Mouse (Mus musculus): ENCODE results near the gene Batf3. TPM values are rescaled to one million over a fixed set of nuclear protein-coding genes. Genes with fewer than 3 reads are reported as not detected.

Batf3 gene
- polyA plus RNA-seq, 1 experiment from 2014 or later: 2.6 TPM

DNA sequence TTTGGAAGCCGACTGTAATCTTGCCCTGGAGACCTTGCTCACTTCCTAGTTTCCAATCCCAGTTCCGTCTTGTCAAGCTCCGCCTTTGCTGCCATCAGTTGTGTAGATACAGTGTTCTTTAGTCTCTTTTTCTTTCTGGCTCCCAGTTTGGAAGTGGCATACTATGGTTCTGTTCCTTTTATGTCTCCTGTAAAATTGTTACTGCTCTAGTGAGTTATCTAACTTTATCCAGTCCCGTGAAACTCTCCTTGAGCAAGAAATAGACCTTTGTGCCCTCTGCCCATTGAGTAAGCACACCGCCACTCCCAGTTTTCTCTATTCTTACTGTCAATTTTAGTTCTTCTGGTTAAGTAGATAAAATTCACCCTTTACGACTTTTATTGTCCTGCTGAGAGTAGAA is 26.0 kb upstream of the Batf3 start:
- no peak for TF ChIP-seq CTCF (IDR thresholded peaks at IDR 0.05)
- TF ChIP-seq EP300 (IDR thresholded peaks at IDR 0.05): no peak
- H3K4me3 ChIP-seq (ENCODE audit: low read depth, low read length): no peak overlapping the region
- DNase-seq (ENCODE audit: low spot score) (no peak), ATAC-seq (no peak)
- 83% methylated on average over 6 of the region's 6 CpGs for WGBS
- H3K9me3 ChIP-seq (ENCODE audit: low read length): no peaks in the 10 kb centered on the region
- no peaks in the 10 kb centered on the region for H3K36me3 ChIP-seq (ENCODE audit: insufficient read depth, low read length)
- H3K27me3 ChIP-seq (replicated peaks; ENCODE audit: insufficient read depth, low read length): no peaks in the 10 kb centered on the region
- no peaks in the 10 kb centered on the region for H3K4me1 ChIP-seq (ENCODE audit: insufficient read depth, low read depth, low read length)
- H3K27ac ChIP-seq (ENCODE audit: low read length): no peak overlapping the region
- no peak overlapping the region for H3K9ac ChIP-seq (replicated peaks; ENCODE audit: low read depth)
- H3K4me2 ChIP-seq (replicated peaks; ENCODE audit: low read depth, low read length): no peak overlapping the region

DNA sequence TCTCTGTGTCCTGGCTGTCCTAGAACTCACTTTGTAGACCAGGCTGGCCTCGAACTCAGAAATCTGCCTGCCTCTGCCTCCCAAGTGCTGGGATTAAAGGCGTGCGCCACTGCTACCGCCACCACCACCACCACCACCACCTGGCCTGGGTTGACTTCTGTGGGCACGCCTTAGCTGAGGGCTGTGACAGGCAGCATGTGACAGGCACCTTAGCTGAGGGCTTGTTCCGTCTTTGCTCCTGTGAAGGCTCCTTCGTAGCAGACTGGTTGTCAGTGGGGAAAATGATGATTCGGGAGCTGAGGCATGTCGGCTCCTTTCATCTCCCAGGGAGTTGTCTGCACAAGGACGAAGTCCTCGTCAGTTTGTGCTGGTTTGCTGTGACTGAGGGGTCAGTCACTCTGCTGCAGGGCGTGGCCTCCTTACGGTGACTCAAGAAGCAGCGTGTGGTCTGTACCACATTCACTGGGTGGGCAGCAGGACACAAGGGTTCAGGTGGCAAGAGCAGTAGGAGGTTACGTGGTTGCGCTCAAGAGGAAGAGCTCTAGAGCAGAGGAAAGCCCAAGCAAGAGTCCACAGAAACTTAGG is 25.2 kb upstream of the Batf3 start:
- Histone ChIP-seq H3K4me3 (ENCODE audit: low read depth, low read length) (no peak overlapping the region), H3K4me1 (ENCODE audit: insufficient read depth, low read depth, low read length) (no peaks in the 10 kb centered on the region), H3K4me2 (replicated peaks; ENCODE audit: low read depth, low read length) (no peak overlapping the region), H3K9me3 (ENCODE audit: low read length) (no peaks in the 10 kb centered on the region), H3K27ac (ENCODE audit: low read length) (no peak overlapping the region), H3K36me3 (ENCODE audit: insufficient read depth, low read length) (no peaks in the 10 kb centered on the region), H3K27me3 (replicated peaks; ENCODE audit: insufficient read depth, low read length) (no peaks in the 10 kb centered on the region), H3K9ac (replicated peaks; ENCODE audit: low read depth) (no peak overlapping the region)
- no peak for ATAC-seq
- TF ChIP-seq EP300 (IDR thresholded peaks at IDR 0.05) (no peak), CTCF (IDR thresholded peaks at IDR 0.05) (no peak)
- no peak for DNase-seq (ENCODE audit: low spot score)
- WGBS: 80% methylated on average over 16 of the region's 16 CpGs

DNA sequence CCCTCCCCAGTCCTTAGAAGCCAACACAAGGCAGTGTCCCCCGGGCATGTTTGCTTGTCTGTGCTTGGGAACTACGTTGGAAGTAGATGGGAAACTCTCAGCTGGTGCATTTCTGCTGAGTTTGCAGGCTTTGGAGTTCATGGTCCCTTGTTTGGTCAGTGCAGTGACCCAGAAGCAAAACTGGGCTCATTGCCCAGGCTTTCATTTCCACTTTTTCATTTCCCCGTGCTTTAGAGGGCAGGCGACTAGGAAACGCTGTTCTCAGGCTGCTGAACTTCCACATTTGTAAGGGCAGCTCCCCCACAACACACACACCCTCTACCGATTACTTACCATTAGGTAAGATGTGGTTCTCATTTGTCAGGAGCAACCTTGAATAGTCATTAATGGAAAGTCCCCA is 24.6 kb upstream of the Batf3 start:
- 36% methylated on average over 6 of the region's 6 CpGs for WGBS

DNA sequence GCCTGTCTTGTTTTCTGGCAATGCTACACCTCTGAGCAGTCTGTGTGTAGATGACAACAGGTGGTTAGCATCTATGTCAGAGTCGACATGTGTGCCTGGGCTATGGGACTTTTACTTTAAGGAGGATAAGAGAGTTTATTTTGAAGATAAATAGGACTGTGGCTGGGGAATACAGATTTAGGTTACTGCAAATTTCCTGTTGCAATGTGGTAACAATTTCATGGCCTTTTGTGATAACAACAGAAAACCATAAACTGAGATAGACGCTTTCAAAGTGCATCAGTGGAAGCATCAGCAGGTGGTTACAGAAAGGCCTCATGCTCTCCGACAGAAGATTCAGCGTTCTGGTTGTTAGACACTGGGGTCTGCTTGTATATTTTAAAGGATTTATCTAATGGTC is 24.2 kb upstream of the Batf3 start:
- Histone ChIP-seq H3K4me3 (ENCODE audit: low read depth, low read length) (no peak overlapping the region), H3K4me2 (replicated peaks; ENCODE audit: low read depth, low read length) (no peak overlapping the region), H3K27ac (ENCODE audit: low read length) (no peak overlapping the region), H3K9ac (replicated peaks; ENCODE audit: low read depth) (no peak overlapping the region), H3K9me3 (ENCODE audit: low read length) (no peaks in the 10 kb centered on the region), H3K27me3 (replicated peaks; ENCODE audit: insufficient read depth, low read length) (no peaks in the 10 kb centered on the region), H3K36me3 (ENCODE audit: insufficient read depth, low read length) (no peaks in the 10 kb centered on the region), H3K4me1 (ENCODE audit: insufficient read depth, low read depth, low read length) (no peaks in the 10 kb centered on the region)
- ATAC-seq (no peak), DNase-seq (ENCODE audit: low spot score) (no peak)
- WGBS: 83% methylated on average over 4 of the region's 4 CpGs
- TF ChIP-seq CTCF (IDR thresholded peaks at IDR 0.05): no peak
- no peak for TF ChIP-seq EP300 (IDR thresholded peaks at IDR 0.05)

More for the DNA sequence above, 24.6 kb upstream of the Batf3 start:
- H3K36me3 ChIP-seq (ENCODE audit: insufficient read depth, low read length): no peaks in the 10 kb centered on the region
- H3K4me2 ChIP-seq (replicated peaks; ENCODE audit: low read depth, low read length): no peak overlapping the region
- TF ChIP-seq EP300 (IDR thresholded peaks at IDR 0.05) (no peak), CTCF (IDR thresholded peaks at IDR 0.05) (no peak)
- no peak overlapping the region for H3K4me3 ChIP-seq (ENCODE audit: low read depth, low read length)
- H3K4me1 ChIP-seq (ENCODE audit: insufficient read depth, low read depth, low read length): no peaks in the 10 kb centered on the region
- DNase-seq (ENCODE audit: low spot score) (peak; percentile 63), ATAC-seq (0 out of 2 replicates have a peak, but pooled peaks have one; percentile 34)
- H3K9me3 ChIP-seq (ENCODE audit: low read length): no peaks in the 10 kb centered on the region
- H3K27me3 ChIP-seq (replicated peaks; ENCODE audit: insufficient read depth, low read length): no peaks in the 10 kb centered on the region
- no peak overlapping the region for H3K27ac ChIP-seq (ENCODE audit: low read length)
- H3K9ac ChIP-seq (replicated peaks; ENCODE audit: low read depth): no peak overlapping the region

DNA sequence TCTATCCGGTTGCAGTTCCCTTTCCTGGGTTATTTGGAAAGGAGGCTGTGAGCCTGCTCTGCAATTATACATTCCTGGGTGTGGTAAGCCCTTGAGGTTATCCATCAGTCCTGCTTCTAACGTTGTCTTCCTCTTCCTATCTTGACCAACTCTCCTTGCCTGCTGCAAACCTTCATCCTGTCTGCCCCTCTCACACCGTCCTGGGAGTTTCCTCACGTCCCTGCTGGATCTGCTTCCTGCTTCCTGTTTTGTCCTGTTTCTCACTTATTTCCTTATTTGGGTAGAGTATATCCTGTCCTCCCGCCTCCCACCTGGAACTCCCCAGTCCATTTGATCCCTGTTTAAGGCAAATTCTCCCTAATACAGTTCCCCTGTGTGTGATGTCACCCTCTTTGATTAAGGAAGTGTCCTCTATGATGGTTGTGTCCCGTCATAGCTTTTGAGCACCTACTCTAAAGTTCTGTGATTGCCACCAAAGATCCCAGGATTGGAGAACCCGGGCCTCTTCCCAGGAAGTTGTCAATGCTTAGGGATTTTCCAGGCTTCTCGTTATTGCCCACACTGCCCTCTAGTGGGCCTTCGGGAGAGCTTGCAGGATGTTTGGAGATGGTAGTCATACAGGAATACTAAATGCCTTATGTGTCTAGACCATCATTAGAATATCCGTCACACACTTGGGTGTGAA is 22.3 kb upstream of the Batf3 start:
- 40% methylated on average over 10 of the region's 10 CpGs for WGBS
- Histone ChIP-seq H3K9ac (replicated peaks; ENCODE audit: low read depth) (no peak overlapping the region), H3K4me2 (replicated peaks; ENCODE audit: low read depth, low read length) (peak overlapping the region; percentile 33), H3K9me3 (ENCODE audit: low read length) (no peaks in the 10 kb centered on the region), H3K27ac (ENCODE audit: low read length) (peak overlapping the region; percentile 54), H3K36me3 (ENCODE audit: insufficient read depth, low read length) (no peaks in the 10 kb centered on the region), H3K27me3 (replicated peaks; ENCODE audit: insufficient read depth, low read length) (no peaks in the 10 kb centered on the region), H3K4me3 (ENCODE audit: low read depth, low read length) (no peak overlapping the region), H3K4me1 (ENCODE audit: insufficient read depth, low read depth, low read length) (no peaks in the 10 kb centered on the region)
- ATAC-seq (peak; percentile 83), DNase-seq (ENCODE audit: low spot score) (peak; percentile 91)
- TF ChIP-seq CTCF (IDR thresholded peaks at IDR 0.05) (peak; percentile 87), EP300 (IDR thresholded peaks at IDR 0.05) (no peak)

DNA sequence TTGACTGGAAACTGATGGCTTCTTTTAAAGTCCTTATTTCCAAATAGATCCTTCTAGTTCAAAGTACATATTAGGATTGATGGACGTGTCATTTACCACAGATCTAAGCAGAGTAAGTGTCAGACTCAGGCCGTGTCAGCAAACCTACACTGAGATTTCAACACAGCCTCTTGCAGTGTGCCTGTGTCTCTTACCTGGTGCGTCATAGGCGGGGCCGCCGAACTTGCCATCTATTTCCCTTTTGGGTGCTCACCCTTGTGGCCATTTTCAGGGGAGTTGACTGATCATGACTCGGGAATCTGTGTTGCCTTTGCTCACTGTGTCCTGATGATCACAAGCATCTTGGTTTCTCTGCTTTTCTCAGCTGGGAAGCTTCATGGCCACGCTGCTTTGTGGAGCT is 14.4 kb upstream of the Batf3 start:
- 85% methylated on average over 8 of the region's 8 CpGs for WGBS

More for the DNA sequence above, 14.4 kb upstream of the Batf3 start:
- Histone ChIP-seq H3K36me3 (ENCODE audit: insufficient read depth, low read length) (no peaks in the 10 kb centered on the region), H3K4me2 (replicated peaks; ENCODE audit: low read depth, low read length) (no peak overlapping the region), H3K9ac (replicated peaks; ENCODE audit: low read depth) (no peak overlapping the region), H3K4me3 (ENCODE audit: low read depth, low read length) (no peak overlapping the region), H3K27me3 (replicated peaks; ENCODE audit: insufficient read depth, low read length) (no peaks in the 10 kb centered on the region), H3K27ac (ENCODE audit: low read length) (no peak overlapping the region), H3K4me1 (ENCODE audit: insufficient read depth, low read depth, low read length) (no peaks in the 10 kb centered on the region), H3K9me3 (ENCODE audit: low read length) (no peaks in the 10 kb centered on the region)
- DNase-seq (ENCODE audit: low spot score) (no peak), ATAC-seq (no peak)
- TF ChIP-seq CTCF (IDR thresholded peaks at IDR 0.05) (no peak), EP300 (IDR thresholded peaks at IDR 0.05) (no peak)
